Mouse (Mus musculus) right cerebral cortex, adult 2 months (tissue): Measurements from ENCODE around the gene Il10rb.
"Not testable (repeated sequence)": the region's sequence is repeated elsewhere in the genome, so short reads cannot be mapped to it uniquely, and the experiment has no call there.

ENCODE experiments used
- DNase-seq, 2 experiments: peaks; one replicate each; pipeline ENCODE4 v3.0.0; 2021 to 2022; ENCODE audit warnings: low spot score in 2 of 2

Gene Il10rb

GRCm38 (mm10) chr16:91416357-91416756 lies 10.4 kb downstream of the Il10rb start:
- DNase-seq, result no peak

- no peak for DNase-seq
Measured at GRCm38 (mm10) chr16:91416938-91417337, 11.0 kb downstream of the Il10rb start.

- no peak for DNase-seq
Measured at GRCm38 (mm10) chr16:91418531-91418930, 12.6 kb downstream of the Il10rb start.

- DNase-seq, result no peak
Measured at GRCm38 (mm10) chr16:91425816-91426215, 19.9 kb downstream of the Il10rb start.

GRCm38 (mm10) chr16:91426586-91426985 lies 20.6 kb downstream of the Il10rb start:
- DNase-seq, result no peak

- no peak for DNase-seq
Measured at GRCm38 (mm10) chr16:91427461-91427860, 21.5 kb downstream of the Il10rb start.

GRCm38 (mm10) chr16:91428259-91428865 lies 22.4 kb downstream of the Il10rb start:
- DNase-seq, result no peak

- DNase-seq, result no peak
Measured at GRCm38 (mm10) chr16:91432720-91433328, 26.9 kb downstream of the Il10rb start.

- DNase-seq, result no peak
Measured at GRCm38 (mm10) chr16:91433329-91433933, 27.5 kb downstream of the Il10rb start.

GRCm38 (mm10) chr16:91434119-91434518 lies 28.2 kb downstream of the Il10rb start:
- no peak for DNase-seq

GRCm38 (mm10) chr16:91438081-91438480 lies 32.1 kb downstream of the Il10rb start:
- DNase-seq, result no peak

- DNase-seq, result not testable (repeated sequence)
Measured at GRCm38 (mm10) chr16:91438599-91438998, 32.6 kb downstream of the Il10rb start.

GRCm38 (mm10) chr16:91441366-91441765 lies 35.4 kb downstream of the Il10rb start:
- peak; percentile 4 to 15 for DNase-seq

- no peak for DNase-seq
Measured at GRCm38 (mm10) chr16:91441811-91442240, 35.9 kb downstream of the Il10rb start.

- DNase-seq, result peak; percentile 44 to 46
Measured at GRCm38 (mm10) chr16:91442446-91442845, 36.5 kb downstream of the Il10rb start.

- DNase-seq, result no peak
Measured at GRCm38 (mm10) chr16:91443211-91443611, 37.2 kb downstream of the Il10rb start.

GRCm38 (mm10) chr16:91444847-91445246 lies 38.9 kb downstream of the Il10rb start:
- DNase-seq, result no peak

- DNase-seq, result no peak
Measured at GRCm38 (mm10) chr16:91445566-91445965, 39.6 kb downstream of the Il10rb start.

GRCm38 (mm10) chr16:91446778-91447511 lies 41.0 kb downstream of the Il10rb start:
- DNase-seq, result no peak

GRCm38 (mm10) chr16:91447512-91447900 lies 41.5 kb downstream of the Il10rb start:
- no peak for DNase-seq

- no peak for DNase-seq
Measured at GRCm38 (mm10) chr16:91448088-91448487, 42.1 kb downstream of the Il10rb start.

GRCm38 (mm10) chr16:91448895-91449294 lies 42.9 kb downstream of the Il10rb start:
- no peak for DNase-seq
